Mouse (Mus musculus): Measurements from ENCODE around the gene Gstz1. TPM values are rescaled to one million over a fixed set of nuclear protein-coding genes. Genes with fewer than 3 reads are reported as not detected.

The Gstz1 gene
- total and polyA plus RNA-seq, 2 experiments from 2014 or later, result 44.9 to 60.7 TPM

GRCm38 (mm10) chr12:87212844-87213606 is 66.1 kb downstream of the Gstz1 start:
- Histone ChIP-seq H3K4me1 (ENCODE audit: insufficient read depth, low read length) (no peaks in the 10 kb centered on the region), H3K9ac (replicated peaks; ENCODE audit: low read length, poor library complexity, severe bottlenecking) (no peak overlapping the region), H3K4me3 (ENCODE audit: low read depth, low read length) (no peak overlapping the region), H3K27ac (ENCODE audit: low read depth, low read length) (no peak overlapping the region), H3K4me2 (ENCODE audit: low read depth, low read length, poor library complexity, severe bottlenecking) (no peak overlapping the region), H3K27me3 (ENCODE audit: insufficient read depth, low read length) (no peaks in the 10 kb centered on the region), H3K9me3 (ENCODE audit: low read length) (no peaks in the 10 kb centered on the region), H3K36me3 (ENCODE audit: insufficient read depth, low read length) (no peaks in the 10 kb centered on the region)
- ATAC-seq (ENCODE audit: low FRiP score) (no peak), DNase-seq (ENCODE audit: low spot score) (no peak)
- 68% methylated on average over 2 of the region's 2 CpGs for WGBS
- TF ChIP-seq CTCF (IDR thresholded peaks at IDR 0.05), result no peak

Other genes with a start within 250 kb of the Gstz1 start
- 65.7 and 77.5 TPM in 2 replicates for gene Cipc, start 200.1 kb upstream of the Gstz1 start, total RNA-seq (2014; rRNA removed)
- 34.6 and 37.6 TPM in 2 replicates for gene Cipc, start 200.1 kb upstream of the Gstz1 start, polyA plus RNA-seq (2015; fragmentation: Nextera tagmentation; extraction: Ambion mirVana)
- 19.4 and 21.9 TPM in 2 replicates for gene Zdhhc22, start 156.7 kb upstream of the Gstz1 start, total RNA-seq (2014; rRNA removed)
- 30.9 and 32.2 TPM in 2 replicates for gene Zdhhc22, start 156.7 kb upstream of the Gstz1 start, polyA plus RNA-seq (2015; fragmentation: Nextera tagmentation; extraction: Ambion mirVana)
- gene Tmem63c, start 125.8 kb upstream of the Gstz1 start, total RNA-seq (2014; rRNA removed), result 25.4 and 30.1 TPM in 2 replicates
- 10.2 and 10.7 TPM in 2 replicates for gene Tmem63c, start 125.8 kb upstream of the Gstz1 start, polyA plus RNA-seq (2015; fragmentation: Nextera tagmentation; extraction: Ambion mirVana)
- gene Ngb, start 44.6 kb upstream of the Gstz1 start, total RNA-seq (2014; rRNA removed), result 15.7 and 17.4 TPM in 2 replicates
- 16.7 and 17.3 TPM in 2 replicates for gene Ngb, start 44.6 kb upstream of the Gstz1 start, polyA plus RNA-seq (2015; fragmentation: Nextera tagmentation; extraction: Ambion mirVana)
- 29.8 and 35.0 TPM in 2 replicates for gene Pomt2, start 803 bp downstream of the Gstz1 start, total RNA-seq (2014; rRNA removed)
- gene Pomt2, start 803 bp downstream of the Gstz1 start, polyA plus RNA-seq (2015; fragmentation: Nextera tagmentation; extraction: Ambion mirVana), result 13.2 and 13.8 TPM in 2 replicates
- gene Samd15, start 52.6 kb downstream of the Gstz1 start, total RNA-seq (2014; rRNA removed), result 0.55 and 0.61 TPM in 2 replicates
- gene Samd15, start 52.6 kb downstream of the Gstz1 start, polyA plus RNA-seq (2015; fragmentation: Nextera tagmentation; extraction: Ambion mirVana), result 1.9 and 3.1 TPM in 2 replicates
- gene Tmed8, start 53.3 kb downstream of the Gstz1 start, total RNA-seq (2014; rRNA removed), result 17.5 and 19.8 TPM in 2 replicates
- gene Tmed8, start 53.3 kb downstream of the Gstz1 start, polyA plus RNA-seq (2015; fragmentation: Nextera tagmentation; extraction: Ambion mirVana), result 3.6 and 4.4 TPM in 2 replicates
- gene Noxred1, start 91.6 kb downstream of the Gstz1 start, total RNA-seq (2014; rRNA removed), result 0.88 and 2.2 TPM in 2 replicates
- gene Noxred1, start 91.6 kb downstream of the Gstz1 start, polyA plus RNA-seq (2015; fragmentation: Nextera tagmentation; extraction: Ambion mirVana), result 0.30 and 0.36 TPM in 2 replicates
- 59.4 and 61.5 TPM in 2 replicates for gene Vipas39, start 119.1 kb downstream of the Gstz1 start, total RNA-seq (2014; rRNA removed)
- gene Vipas39, start 119.1 kb downstream of the Gstz1 start, polyA plus RNA-seq (2015; fragmentation: Nextera tagmentation; extraction: Ambion mirVana), result 48.7 and 51.2 TPM in 2 replicates
- 113 and 116 TPM in 2 replicates for gene Ahsa1, start 119.3 kb downstream of the Gstz1 start, total RNA-seq (2014; rRNA removed)
- gene Ahsa1, start 119.3 kb downstream of the Gstz1 start, polyA plus RNA-seq (2015; fragmentation: Nextera tagmentation; extraction: Ambion mirVana), result 169 and 182 TPM in 2 replicates
- gene Ism2, start 152.5 kb downstream of the Gstz1 start, total RNA-seq (2014; rRNA removed), result 1.3 and 4.0 TPM in 2 replicates
- gene Ism2, start 152.5 kb downstream of the Gstz1 start, polyA plus RNA-seq (2015; fragmentation: Nextera tagmentation; extraction: Ambion mirVana), result 1.3 and 1.6 TPM in 2 replicates
- 41.5 and 49.8 TPM in 2 replicates for gene Sptlc2, start 241.2 kb downstream of the Gstz1 start, total RNA-seq (2014; rRNA removed)
- 86.6 and 99.6 TPM in 2 replicates for gene Sptlc2, start 241.2 kb downstream of the Gstz1 start, polyA plus RNA-seq (2015; fragmentation: Nextera tagmentation; extraction: Ambion mirVana)

Measured in midbrain, postnatal 0 days (tissue).